Comparison of ENCODE assay signal across 26 mouse cellular contexts in the genomic region with DNA sequence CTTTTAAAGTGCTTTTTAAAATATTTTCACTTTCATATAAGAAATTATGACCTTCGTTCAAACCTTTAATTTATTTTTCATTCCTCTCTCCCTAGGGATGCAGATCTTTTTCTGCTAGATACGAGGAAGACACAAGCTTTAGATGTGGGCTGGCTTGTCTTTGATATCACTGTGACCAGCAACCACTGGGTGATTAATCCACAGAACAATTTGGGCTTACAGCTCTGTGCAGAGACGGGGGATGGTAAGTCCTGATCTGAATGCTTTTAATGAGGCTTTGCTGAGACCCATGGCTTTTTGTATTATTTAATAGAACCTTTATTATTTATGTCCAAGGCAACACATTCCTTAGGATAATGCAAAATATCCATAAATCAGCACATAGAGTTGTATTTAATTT.
DNase-seq lines count a peak whose midpoint lies in the region; ATAC-seq and TF ChIP-seq lines count a peak whose summit lies in the region.
"Had no signal": no experiment of that assay in that cellular context is flagged by ENCODE, and none has a peak within 500 bp of the region (broad histone marks: within the 10 kb centered on the region; RNA-seq: fewer than 3 reads in every experiment).

No protein-coding gene starts in this region.

- no peak for TF ChIP-seq CTCF in gastrocnemius, adult 2 months (IDR thresholded peaks at IDR 0.05)

- H3K27ac ChIP-seq in gastrocnemius, adult 2 months: peak overlapping the region; percentile 21; the same call in 1 of the 2 replicates
- no peak overlapping the region for H3K27ac ChIP-seq in midbrain, embryonic 13.5 days
- no peak overlapping the region for H3K27ac ChIP-seq in midbrain, embryonic 10.5 days (replicated peaks)
- no peak overlapping the region for H3K27ac ChIP-seq in midbrain, embryonic 14.5 days (replicated peaks; ENCODE audit: low read depth, low read length)
- H3K27ac ChIP-seq: forebrain, embryonic 10.5 days; forebrain, embryonic 15.5 days; heart, embryonic 15.5 days; hindbrain, embryonic 10.5 days; hindbrain, embryonic 13.5 days; intestine, embryonic 15.5 days had no signal

- 19% methylated on average over 3 of the region's 3 CpGs for WGBS in midbrain, embryonic 13.5 days
- 38% methylated on average over 3 of the region's 3 CpGs for WGBS in midbrain, embryonic 10.5 days
- WGBS in midbrain, embryonic 14.5 days: 22% methylated on average over 3 of the region's 3 CpGs

- no peaks in the 10 kb centered on the region for H3K27me3 ChIP-seq in midbrain, embryonic 13.5 days
- H3K27me3 ChIP-seq in midbrain, embryonic 10.5 days (ENCODE audit: low read depth, poor library complexity, severe bottlenecking): no peaks in the 10 kb centered on the region
- no peaks in the 10 kb centered on the region for H3K27me3 ChIP-seq in midbrain, embryonic 14.5 days (ENCODE audit: control insufficient read depth, insufficient read depth, low read length)
- no peaks in the 10 kb centered on the region for H3K27me3 ChIP-seq in myocyte (ENCODE audit: control insufficient read depth, insufficient read depth, insufficient read length)
- H3K27me3 ChIP-seq: forebrain, embryonic 15.5 days; heart, embryonic 12.5 days; heart, embryonic 15.5 days; hindbrain, embryonic 13.5 days; intestine, embryonic 15.5 days had no signal

- no peak for TF ChIP-seq POLR2A in myocyte (IDR thresholded peaks at IDR 0.05; ENCODE audit: insufficient read length, low read depth)

- no peak overlapping the region for H3K4me3 ChIP-seq in gastrocnemius, adult 2 months
- no peak overlapping the region for H3K4me3 ChIP-seq in midbrain, embryonic 13.5 days (replicated peaks)
- no peak overlapping the region for H3K4me3 ChIP-seq in midbrain, embryonic 10.5 days
- H3K4me3 ChIP-seq in midbrain, embryonic 14.5 days (replicated peaks; ENCODE audit: low read depth, low read length): no peak overlapping the region
- H3K4me3 ChIP-seq in myocyte: no peak overlapping the region
- H3K4me3 ChIP-seq: forebrain, embryonic 10.5 days; forebrain, embryonic 15.5 days; heart, embryonic 12.5 days; heart, embryonic 15.5 days; hindbrain, embryonic 10.5 days; hindbrain, embryonic 13.5 days; intestine, embryonic 15.5 days had no signal

- H3K79me2 ChIP-seq in myocyte (ENCODE audit: control insufficient read depth, insufficient read depth): no peaks in the 10 kb centered on the region

- no peaks in the 10 kb centered on the region for H3K9me3 ChIP-seq in midbrain, embryonic 13.5 days
- no peaks in the 10 kb centered on the region for H3K9me3 ChIP-seq in midbrain, embryonic 10.5 days (replicated peaks)
- no peaks in the 10 kb centered on the region for H3K9me3 ChIP-seq in midbrain, embryonic 14.5 days (ENCODE audit: control insufficient read depth, low read length)
- H3K9me3 ChIP-seq: forebrain, embryonic 10.5 days; forebrain, embryonic 15.5 days; heart, embryonic 12.5 days; heart, embryonic 15.5 days; hindbrain, embryonic 10.5 days; hindbrain, embryonic 13.5 days; intestine, embryonic 15.5 days had no signal

- peak; percentile 53; the same call in 1 of the 2 replicates for ATAC-seq in midbrain, embryonic 13.5 days
- no peak for ATAC-seq in midbrain, embryonic 14.5 days (ENCODE audit: low FRiP score, low TSS enrichment)
- ATAC-seq: activated CD4-positive, CD25-positive, alpha-beta regulatory T cell, adult 4 months; forebrain, embryonic 15.5 days; hindbrain, embryonic 16.5 days; intestine, embryonic 15.5 days had no signal

- intact Hi-C loops in gastrocnemius, adult 2 months (cut with DNase I): no loop called here

- H3K36me3 ChIP-seq in midbrain, embryonic 13.5 days: no peaks in the 10 kb centered on the region
- no peaks in the 10 kb centered on the region for H3K36me3 ChIP-seq in midbrain, embryonic 10.5 days
- H3K36me3 ChIP-seq in midbrain, embryonic 14.5 days (ENCODE audit: control insufficient read depth, insufficient read depth, low read length): no peaks in the 10 kb centered on the region
- no peaks in the 10 kb centered on the region for H3K36me3 ChIP-seq in myocyte (ENCODE audit: control insufficient read depth, insufficient read depth)
- H3K36me3 ChIP-seq: forebrain, embryonic 10.5 days; forebrain, embryonic 15.5 days; heart, embryonic 12.5 days; heart, embryonic 15.5 days; hindbrain, embryonic 10.5 days; hindbrain, embryonic 13.5 days; intestine, embryonic 15.5 days had no signal

- no peak for DNase-seq in gastrocnemius, adult 2 months
- no peak for DNase-seq in gastrocnemius, postnatal 25 days
- no peak for DNase-seq in midbrain, embryonic 10.5 days (ENCODE audit: low spot score)
- DNase-seq in midbrain, embryonic 14.5 days: peak; percentile 25
- DNase-seq in frontal cortex, adult 2 months (ENCODE audit: extremely low spot score in 1 of 2, low spot score in 1 of 2): no peak
- no peak for DNase-seq in adrenal gland, postnatal 14 days
- DNase-seq: adrenal gland, adult 8-10 months; B cell, adult 2 months; cerebellum, adult 11-12 months; cerebellum, adult 8-10 months; cerebellum, postnatal 14 days; gastrocnemius, postnatal 14 days; heart, adult 18-20 months; heart, postnatal 10 days; heart, postnatal 36 days had no signal

- no peak overlapping the region for H3K9ac ChIP-seq in midbrain, embryonic 13.5 days (replicated peaks)
- H3K9ac ChIP-seq in midbrain, embryonic 14.5 days (replicated peaks; ENCODE audit: low read length): no peak overlapping the region
- H3K9ac ChIP-seq: forebrain, embryonic 15.5 days; heart, embryonic 12.5 days; heart, embryonic 15.5 days; hindbrain, embryonic 13.5 days; intestine, embryonic 15.5 days had no signal

- H3K4me2 ChIP-seq in midbrain, embryonic 13.5 days (replicated peaks): no peak overlapping the region
- H3K4me2 ChIP-seq in midbrain, embryonic 14.5 days (ENCODE audit: low read length): no peak overlapping the region
- H3K4me2 ChIP-seq in myocyte (ENCODE audit: low read depth): peak overlapping the region; percentile 45
- H3K4me2 ChIP-seq: forebrain, embryonic 15.5 days; heart, embryonic 12.5 days; heart, embryonic 15.5 days; hindbrain, embryonic 13.5 days; intestine, embryonic 15.5 days had no signal

- no peak overlapping the region for H3ac ChIP-seq in myocyte (ENCODE audit: control insufficient read depth, insufficient read length)

- no peaks in the 10 kb centered on the region for H3K4me1 ChIP-seq in midbrain, embryonic 13.5 days (replicated peaks)
- H3K4me1 ChIP-seq in midbrain, embryonic 10.5 days: peaks cover 15% of the 10 kb centered on the region
- no peaks in the 10 kb centered on the region for H3K4me1 ChIP-seq in midbrain, embryonic 14.5 days (ENCODE audit: control insufficient read depth, insufficient read depth, low read length)
- H3K4me1 ChIP-seq: forebrain, embryonic 15.5 days; heart, embryonic 12.5 days; heart, embryonic 15.5 days; hindbrain, embryonic 10.5 days; hindbrain, embryonic 13.5 days; intestine, embryonic 15.5 days had no signal

TF ChIP-seq in myocyte, 11 proteins besides CTCF, POLR2A, EP300 and RAD21:
- no peak for TF ChIP-seq REST (IDR thresholded peaks at IDR 0.05; ENCODE audit: insufficient read depth, insufficient read length)
- TF ChIP-seq USF1 (IDR thresholded peaks at IDR 0.05; ENCODE audit: low read depth): no peak
- TF ChIP-seq MYOG (IDR thresholded peaks at IDR 0.05; ENCODE audit: control insufficient read depth in 1 of 3, insufficient read depth in 1 of 3, insufficient read length in 2 of 3, low read depth in 2 of 3): no peak
- TF ChIP-seq CEBPB (IDR thresholded peaks at IDR 0.05; ENCODE audit: insufficient read depth, poor library complexity, severe bottlenecking): no peak
- no peak for TF ChIP-seq MAX (IDR thresholded peaks at IDR 0.05; ENCODE audit: low read depth)
- TF ChIP-seq POLR2AphosphoS2 (IDR thresholded peaks at IDR 0.05; ENCODE audit: insufficient read length, low read depth): no peak
- TF ChIP-seq MYOD1 (IDR thresholded peaks at IDR 0.05; ENCODE audit: control insufficient read depth in 1 of 3, insufficient read length in 2 of 3, low read depth in 2 of 3): no peak
